Mouse (Mus musculus): ENCODE data around the gene Cfap73.

Gene Cfap73

GRCm38 (mm10) chr5:120647814-120648491 lies 13.9 kb upstream of the Cfap73 start:
- no peak for DNase-seq (ENCODE audit: low spot score)

- no peak for DNase-seq (ENCODE audit: low spot score)
These were observed 13.3 kb upstream of the Cfap73 start for GRCm38 (mm10) chr5:120647361-120647760.

- peak; percentile 59 for DNase-seq (ENCODE audit: low spot score)
These were observed 11.8 kb upstream of the Cfap73 start for GRCm38 (mm10) chr5:120645851-120646250.

GRCm38 (mm10) chr5:120644227-120644626 lies 10.2 kb upstream of the Cfap73 start:
- no peak for DNase-seq (ENCODE audit: low spot score)

GRCm38 (mm10) chr5:120643365-120644085 lies 9.5 kb upstream of the Cfap73 start:
- peak; percentile 84 for DNase-seq (ENCODE audit: low spot score)

- no peak for DNase-seq (ENCODE audit: low spot score)
These were observed 6.1 kb upstream of the Cfap73 start for GRCm38 (mm10) chr5:120640094-120640493.

- DNase-seq (ENCODE audit: low spot score) = no peak
These were observed 1.6 kb upstream of the Cfap73 start for GRCm38 (mm10) chr5:120635633-120636032.

GRCm38 (mm10) chr5:120634860-120635259 lies 825 bp upstream of the Cfap73 start:
- no peak for DNase-seq (ENCODE audit: low spot score)

- no peak for DNase-seq (ENCODE audit: low spot score)
These were observed 2.1 kb downstream of the Cfap73 start for GRCm38 (mm10) chr5:120631892-120632291.

GRCm38 (mm10) chr5:120631128-120631527 lies 2.9 kb downstream of the Cfap73 start:
- DNase-seq (ENCODE audit: low spot score) = no peak

GRCm38 (mm10) chr5:120628624-120629023 lies 5.4 kb downstream of the Cfap73 start:
- peak; percentile 74 for DNase-seq (ENCODE audit: low spot score)

GRCm38 (mm10) chr5:120627515-120628300 lies 6.3 kb downstream of the Cfap73 start:
- no peak for DNase-seq (ENCODE audit: low spot score)

- DNase-seq (ENCODE audit: low spot score) = peak; percentile 84
These were observed 7.6 kb downstream of the Cfap73 start for GRCm38 (mm10) chr5:120626399-120626798.

- no peak for DNase-seq (ENCODE audit: low spot score)
These were observed 9.6 kb downstream of the Cfap73 start for GRCm38 (mm10) chr5:120624427-120624826.

GRCm38 (mm10) chr5:120622198-120622851 lies 11.7 kb downstream of the Cfap73 start:
- DNase-seq (ENCODE audit: low spot score) = no peak

GRCm38 (mm10) chr5:120621846-120622197 lies 12.2 kb downstream of the Cfap73 start:
- no peak for DNase-seq (ENCODE audit: low spot score)

GRCm38 (mm10) chr5:120621078-120621765 lies 12.8 kb downstream of the Cfap73 start:
- no peak for DNase-seq (ENCODE audit: low spot score)

GRCm38 (mm10) chr5:120620375-120621077 lies 13.5 kb downstream of the Cfap73 start:
- DNase-seq (ENCODE audit: low spot score) = peak; percentile 92

- peak; percentile 84 for DNase-seq (ENCODE audit: low spot score)
These were observed 14.8 kb downstream of the Cfap73 start for GRCm38 (mm10) chr5:120619201-120619600.

- no peak for DNase-seq (ENCODE audit: low spot score)
These were observed 15.3 kb downstream of the Cfap73 start for GRCm38 (mm10) chr5:120618778-120619177.

GRCm38 (mm10) chr5:120615903-120616302 lies 18.1 kb downstream of the Cfap73 start:
- peak; percentile 66 for DNase-seq (ENCODE audit: low spot score)

Measured in testis, postnatal 10 days (tissue).